Mouse (Mus musculus) heart, adult 2 months (tissue): Measurements from ENCODE around the gene Tmem138. TPM values are rescaled to one million over a fixed set of nuclear protein-coding genes. Genes with fewer than 3 reads are reported as not detected.

ENCODE experiments used
- DNase-seq, 2 experiments: peaks; one replicate each; pipeline ENCODE4 v3.0.0; 2021
- H3K27ac ChIP-seq: fragments of 200-600 bp; 2 replicates; pipeline ENCODE4 v1.8.1; 2022
- H3K27me3 ChIP-seq: fragments of 200-500 bp; 2 replicates; pipeline ENCODE4 v1.6.1; 2012; ENCODE audit warnings: mild to moderate bottlenecking, low read length, inconsistent platforms, mixed read lengths; ENCODE audit not compliant: control insufficient read depth, insufficient read depth
- H3K36me3 ChIP-seq: fragments of 200-500 bp; 2 replicates; pipeline ENCODE4 v1.6.1; 2012; ENCODE audit warnings: low read length, inconsistent platforms; ENCODE audit not compliant: control insufficient read depth, insufficient read depth
- H3K4me1 ChIP-seq: fragments of 200-500 bp; 2 replicates; pipeline ENCODE4 v1.6.1; 2011; ENCODE audit warnings: low read length; ENCODE audit not compliant: control insufficient read depth, insufficient read depth
- H3K4me3 ChIP-seq: fragments of 200-600 bp; 2 replicates; pipeline ENCODE4 v1.8.1; 2022
- H3K79me2 ChIP-seq: fragments of 200-500 bp; replicated peaks from 2 replicates; pipeline ENCODE4 v1.6.1; 2012; ENCODE audit warnings: mild to moderate bottlenecking, inconsistent platforms, low read length, moderate library complexity, mixed read lengths; ENCODE audit not compliant: control insufficient read depth, insufficient read depth
- H3K9ac ChIP-seq: fragments of 200-500 bp; 2 replicates; pipeline ENCODE4 v1.6.1; 2012; ENCODE audit warnings: low read depth, mild to moderate bottlenecking, control low read depth, inconsistent platforms, low read length, mixed read lengths
- CTCF ChIP-seq: fragments of 200-600 bp; IDR thresholded peaks from 2 replicates; pipeline ENCODE4 v1.8.1; 2022; ENCODE audit warnings: antibody characterized with exemption, mild to moderate bottlenecking, moderate library complexity
- EP300 ChIP-seq: fragments of 200-500 bp; IDR thresholded peaks from 2 replicates; pipeline ENCODE4 v1.6.1; 2011; ENCODE audit warnings: low read depth, low read length, control low read depth; ENCODE audit not compliant: insufficient read depth
- POLR2A ChIP-seq: fragments of 200-500 bp; IDR thresholded peaks from 2 replicates; pipeline ENCODE4 v1.6.1; 2011; ENCODE audit warnings: mild to moderate bottlenecking, low read depth, low read length, control low read depth; ENCODE audit not compliant: insufficient read depth
- WGBS: fragments of 180-500 bp; shearing (Covaris S2); methylation state at CpG from one replicate; pipeline ENCODE4 v1.1.7; 2018; 5-methylcytosine and 5-hydroxymethylcytosine counted together
- intact Hi-C: fragments of 180-260 bp; cut with DNase I; formaldehyde crosslinking; loops from one replicate; pipeline ENCODE4 v1.15.1; 2025
- polyA plus RNA-seq: library from polyadenylated mRNA; depleted of rRNA; stranded (reverse); fragments of >200 nt; gene quantifications from 2 replicates; pipeline ENCODE4 v1.2.3, GENCODE M21; 2012; rRNA removed
- total RNA-seq, 2 experiments: library from RNA; stranded (reverse); gene quantifications; 2 replicates each; pipeline ENCODE4 v1.2.3; 2021

The Tmem138 gene
- total and polyA plus RNA-seq, 3 experiments: 1.9 to 6.2 (median 2.7) TPM

GRCm38 (mm10) chr19:10525106-10525901 is 51.9 kb downstream of the Tmem138 start, which contains the start of gene Cpsf7:
Gene Cpsf7, plus strand, starts transcription at chr19:10525266.
- H3K4me1 ChIP-seq: peaks cover 10% of the 10 kb centered on the region
- DNase-seq: peak; percentile 89 to 94
- intact Hi-C loops: loop anchor here (1.0 to 10.0 kb wide), 4 partner anchors 29 to 1479 kb away; partner anchors contain the start of genes Cyb561a3 and Tmem138
- TF ChIP-seq CTCF (no peak), POLR2A (peak; percentile 73; the same call in 1 of the 2 replicates), EP300 (0 out of 2 replicates have a peak, but pooled peaks have one; percentile 48)
- H3K27me3 ChIP-seq: no peaks in the 10 kb centered on the region
- WGBS: under 1% methylated on average over 81 of the region's 93 CpGs
- H3K4me3 ChIP-seq: peak within 1 kb of the TSS; percentile 87
- peak within 1 kb of the TSS; percentile 95 for H3K9ac ChIP-seq
- H3K36me3 ChIP-seq: peaks cover 27% of the 10 kb centered on the region
- H3K27ac ChIP-seq: peak within 1 kb of the TSS; percentile 99
- peaks cover 3% of the 10 kb centered on the region; the same call in 1 of the 2 replicates for H3K79me2 ChIP-seq

- peak overlapping the region; percentile 87 for H3K4me3 ChIP-seq
- intact Hi-C loops: loop anchor here (1.0 to 10.0 kb wide), 4 partner anchors 30 to 1480 kb away; partner anchors contain the start of genes Cyb561a3 and Tmem138
- WGBS: under 1% methylated on average over 19 of the region's 19 CpGs
- no peaks in the 10 kb centered on the region for H3K27me3 ChIP-seq
- peak overlapping the region; percentile 90 for H3K9ac ChIP-seq
- H3K36me3 ChIP-seq: peaks cover 25% of the 10 kb centered on the region
- peak overlapping the region; percentile 99 for H3K27ac ChIP-seq
- DNase-seq: no peak
- peaks cover 3% of the 10 kb centered on the region; the same call in 1 of the 2 replicates for H3K79me2 ChIP-seq
- peaks cover 10% of the 10 kb centered on the region for H3K4me1 ChIP-seq
- TF ChIP-seq EP300 (no peak), CTCF (no peak), POLR2A (no peak; the same call in none of the 2 replicates)
These were observed 52.4 kb downstream of the Tmem138 start for GRCm38 (mm10) chr19:10524784-10525105.

GRCm38 (mm10) chr19:10523483-10524080 is 53.6 kb downstream of the Tmem138 start:
- H3K27ac ChIP-seq: no peak overlapping the region
- no peaks in the 10 kb centered on the region for H3K27me3 ChIP-seq
- peaks cover 10% of the 10 kb centered on the region for H3K4me1 ChIP-seq
- no peak for TF ChIP-seq POLR2A
- no peak for TF ChIP-seq EP300
- no peak for TF ChIP-seq CTCF
- peaks cover 4% of the 10 kb centered on the region; the same call in 1 of the 2 replicates for H3K79me2 ChIP-seq
- WGBS: 59% methylated on average over 5 of the region's 5 CpGs
- DNase-seq: no peak
- H3K36me3 ChIP-seq: peaks cover 24% of the 10 kb centered on the region
- intact Hi-C loops: loop anchor here (2.0 to 10.0 kb wide), 3 partner anchors 31 to 1481 kb away; partner anchors contain the start of genes Cyb561a3 and Tmem138
- H3K4me3 ChIP-seq: no peak overlapping the region; the same call in 1 of the 2 replicates
- H3K9ac ChIP-seq: no peak overlapping the region

GRCm38 (mm10) chr19:10521926-10522325 is 55.2 kb downstream of the Tmem138 start:
- Histone ChIP-seq H3K36me3 (peaks cover 13% of the 10 kb centered on the region), H3K79me2 (peaks cover 1% of the 10 kb centered on the region; the same call in 1 of the 2 replicates), H3K27ac (no peak overlapping the region), H3K9ac (no peak overlapping the region), H3K27me3 (no peaks in the 10 kb centered on the region), H3K4me1 (peaks cover 6% of the 10 kb centered on the region), H3K4me3 (no peak overlapping the region)
- WGBS: 44% methylated on average over 1 of the region's 1 CpGs
- TF ChIP-seq POLR2A: no peak
- TF ChIP-seq EP300: no peak
- no peak for TF ChIP-seq CTCF
- no peak for DNase-seq
- intact Hi-C loops: loop anchor here (10.0 kb wide), 1 partner anchor 1483 kb away; no protein-coding TSS in a partner anchor

Other genes with a start within 250 kb of the Tmem138 start
- gene Syt7, start 188.3 kb downstream of the Tmem138 start, total RNA-seq: 10 to 100 TPM; 35.7 to 38.6 TPM
- 17.6 and 20.1 TPM in 2 replicates for gene Syt7, start 188.3 kb downstream of the Tmem138 start, polyA plus RNA-seq
- 1 to 10 TPM; 1.7 to 2.3 TPM for gene Lrrc10b, start 119.9 kb downstream of the Tmem138 start, total RNA-seq
- 0.12 and 1.2 TPM in 2 replicates for gene Lrrc10b, start 119.9 kb downstream of the Tmem138 start, polyA plus RNA-seq
- gene Ppp1r32, start 94.4 kb downstream of the Tmem138 start, total RNA-seq: under 1 TPM; 0.16 to 0.29 TPM
- 0.20 and 1.1 TPM in 2 replicates for gene Ppp1r32, start 94.4 kb downstream of the Tmem138 start, polyA plus RNA-seq
- gene Cpsf7, start 52.1 kb downstream of the Tmem138 start, total RNA-seq: 10 to 100 TPM; 23.8 to 25.2 TPM
- gene Cpsf7, start 52.1 kb downstream of the Tmem138 start, polyA plus RNA-seq: 20.6 and 37.7 TPM in 2 replicates
- gene Sdhaf2, start 51.2 kb downstream of the Tmem138 start, total RNA-seq: 10 to 100 TPM; 65.5 to 77.9 TPM
- 45.7 and 74.6 TPM in 2 replicates for gene Sdhaf2, start 51.2 kb downstream of the Tmem138 start, polyA plus RNA-seq
- 1 to 10 TPM; 5.5 to 5.8 TPM for gene Tmem216, start 21.1 kb downstream of the Tmem138 start, total RNA-seq
- 13.0 and 19.2 TPM in 2 replicates for gene Tmem216, start 21.1 kb downstream of the Tmem138 start, polyA plus RNA-seq
- 10 to 100 TPM; 11.3 TPM for gene Cyb561a3, start 190 bp downstream of the Tmem138 start, total RNA-seq
- 24.3 and 32.2 TPM in 2 replicates for gene Cyb561a3, start 190 bp downstream of the Tmem138 start, polyA plus RNA-seq
- gene Ddb1, start 28.0 kb upstream of the Tmem138 start, total RNA-seq: 100 to 1,000 TPM; 133 to 153 TPM
- 71.1 and 114 TPM in 2 replicates for gene Ddb1, start 28.0 kb upstream of the Tmem138 start, polyA plus RNA-seq
- gene Tkfc, start 28.3 kb upstream of the Tmem138 start, total RNA-seq: 1 to 10 TPM; 8.2 to 9.6 TPM
- gene Tkfc, start 28.3 kb upstream of the Tmem138 start, polyA plus RNA-seq: 7.4 and 9.1 TPM in 2 replicates
- not detected for gene Vwce, start 56.9 kb upstream of the Tmem138 start, total RNA-seq
- gene Vwce, start 56.9 kb upstream of the Tmem138 start, polyA plus RNA-seq: not detected in 2 replicates
- gene Pga5, start 100.7 kb upstream of the Tmem138 start, total RNA-seq: not detected
- not detected in 2 replicates for gene Pga5, start 100.7 kb upstream of the Tmem138 start, polyA plus RNA-seq
- gene Vps37c, start 111.4 kb upstream of the Tmem138 start, total RNA-seq: 10 to 100 TPM; 18.6 to 20.7 TPM
- 23.7 and 24.6 TPM in 2 replicates for gene Vps37c, start 111.4 kb upstream of the Tmem138 start, polyA plus RNA-seq
- gene Cd5, start 161.6 kb upstream of the Tmem138 start, total RNA-seq: under 1 TPM; 0.11 to 0.26 TPM
- 0.35 and 0.80 TPM in 2 replicates for gene Cd5, start 161.6 kb upstream of the Tmem138 start, polyA plus RNA-seq